Mouse (Mus musculus) liver, adult 2 months (tissue): ENCODE data around the gene Dhx34.

Experiments used
- CTCF ChIP-seq: fragments of 200-500 bp; IDR thresholded peaks from 2 replicates; pipeline ENCODE4 v1.5.1; 2011; ENCODE audit warnings: low read depth, low read length, control low read depth
- POLR2A ChIP-seq: fragments of 200-500 bp; IDR thresholded peaks from 2 replicates; pipeline ENCODE4 v1.6.1; 2011; ENCODE audit warnings: low read length, control low read depth; ENCODE audit not compliant: insufficient read depth; ENCODE audit errors: extremely low read depth

- TF ChIP-seq CTCF, result peak; percentile 84
- no peak for TF ChIP-seq POLR2A
Observed at GRCm38 (mm10) chr7:16192315-16192714, 29.5 kb downstream of the Dhx34 start.
